Mouse (Mus musculus): ENCODE results near the gene Vmn1r10.
A peak's percentile ranks its signal among the peaks of the same experiment; 100 is the strongest.

Vmn1r10 gene

GRCm38 (mm10) chr6:57109154-57109553 lies at the start of gene Vmn1r10:
TSS of gene Vmn1r10 (plus strand) at chr6:57109454.
- no peak for DNase-seq (ENCODE audit: low read depth)

GRCm38 (mm10) chr6:57063730-57064129 lies 45.5 kb upstream of the Vmn1r10 start:
- peak; percentile 23 for DNase-seq (ENCODE audit: low read depth)

DNA sequence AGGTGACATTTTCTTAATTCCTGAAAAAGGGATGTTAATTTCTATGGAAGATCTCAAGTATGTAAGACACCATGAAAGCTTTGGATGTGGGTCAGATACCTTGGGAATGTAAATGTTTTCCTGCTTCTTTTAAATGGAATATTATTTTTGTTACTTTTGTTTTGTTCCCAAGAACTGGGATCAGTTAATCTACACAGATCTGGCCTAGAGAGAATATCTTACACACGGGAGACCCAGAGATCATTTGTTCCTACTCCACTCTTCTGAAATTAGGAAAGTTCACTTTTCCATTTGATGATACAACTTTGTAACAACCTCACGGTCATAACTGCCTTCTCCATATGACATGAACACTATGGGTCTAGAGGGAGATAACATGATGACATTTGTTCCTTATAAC lies 42.8 kb upstream of the Vmn1r10 start, which contains the start of gene Vmn1r9:
Gene Vmn1r9, plus strand, starts transcription at position 301 of the 400 bp plus-strand sequence.
- no peak for DNase-seq (ENCODE audit: low read depth)

GRCm38 (mm10) chr6:57106358-57106757 lies 2.9 kb upstream of the Vmn1r10 start:
- peak; percentile 44 for DNase-seq (ENCODE audit: low read depth)

GRCm38 (mm10) chr6:57133155-57133554 lies 23.9 kb downstream of the Vmn1r10 start, which contains the start of gene Vmn1r11:
TSS of gene Vmn1r11 (plus strand) at chr6:57133455.
- DNase-seq (ENCODE audit: low read depth), result no peak

DNA sequence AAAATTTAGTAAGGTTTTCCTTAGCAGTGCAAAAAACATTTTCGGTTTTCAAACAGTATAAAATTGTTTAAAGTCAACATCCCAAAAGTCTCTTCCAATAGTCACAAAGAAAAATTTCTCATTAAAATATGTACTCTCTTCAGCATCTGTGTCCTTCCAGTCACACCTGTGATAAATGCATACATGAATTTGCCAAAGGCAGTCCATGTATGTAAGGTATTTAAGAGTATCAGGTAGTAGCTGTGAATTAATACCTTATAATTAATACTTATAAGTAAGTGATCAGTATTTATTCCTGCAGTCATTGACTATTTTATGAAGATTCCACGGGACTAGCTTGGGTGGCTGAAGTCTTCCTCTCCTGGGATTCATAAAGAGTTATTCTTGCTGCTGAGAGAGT lies 47.4 kb downstream of the Vmn1r10 start, which contains the start of gene Vmn1r12:
Gene Vmn1r12, plus strand, starts transcription at position 301 of the 400 bp plus-strand sequence.
- no peak for DNase-seq (ENCODE audit: low read depth)
